Mouse (Mus musculus) liver, postnatal 0 days (tissue): ENCODE measurements at regions not wholly inside any gene's neighbourhood (a gene's known extent, or its start where the extent isn't known, plus 50 kb on each side); places are given as distances from the start of the nearest gene placed in this dataset.

ENCODE experiments used
- ATAC-seq: fragments of 200-750 bp; cut with Nextera tagmentation; 2 replicates; pipeline ENCODE4 v1.8.0; 2017; ENCODE audit warnings: mild to moderate bottlenecking, moderate library complexity
- DNase-seq: peaks from one replicate; pipeline ENCODE4 v3.0.0-alpha.2; 2016
- H3K27ac ChIP-seq: fragments of 300-500 bp; sonication (generic); 2 replicates; pipeline ENCODE4 v1.5.1; 2014; ENCODE audit warnings: antibody characterized with exemption, moderate library complexity, mild to moderate bottlenecking, low read depth
- H3K27me3 ChIP-seq: fragments of 300-500 bp; sonication (generic); 2 replicates; pipeline ENCODE4 v1.6.1; 2014; ENCODE audit warnings: low read length, control low read depth, mixed read lengths; ENCODE audit not compliant: insufficient read depth
- H3K36me3 ChIP-seq: fragments of 300-500 bp; sonication (generic); replicated peaks from 2 replicates; pipeline ENCODE4 v1.6.1; 2014; ENCODE audit warnings: mild to moderate bottlenecking, control low read depth, low read length, moderate library complexity, mixed read lengths; ENCODE audit not compliant: insufficient read depth
- H3K4me1 ChIP-seq: fragments of 300-500 bp; sonication (generic); 2 replicates; pipeline ENCODE4 v1.6.1; 2014; ENCODE audit warnings: antibody characterized with exemption, mild to moderate bottlenecking, control low read depth; ENCODE audit not compliant: insufficient read depth
- H3K4me2 ChIP-seq: fragments of 300-500 bp; sonication (generic); 2 replicates; pipeline ENCODE4 v1.6.1; 2014; ENCODE audit warnings: low read depth, mild to moderate bottlenecking, low read length, moderate library complexity, mixed read lengths
- H3K4me3 ChIP-seq: fragments of 300-500 bp; sonication (generic); 2 replicates; pipeline ENCODE4 v1.5.1; 2014; ENCODE audit warnings: low read depth, low read length
- H3K9ac ChIP-seq: fragments of 300-500 bp; sonication (generic); replicated peaks from 2 replicates; pipeline ENCODE4 v1.6.1; 2014; ENCODE audit warnings: mild to moderate bottlenecking, moderate library complexity
- H3K9me3 ChIP-seq: fragments of 300-500 bp; sonication (generic); 2 replicates; pipeline ENCODE4 v1.6.1; 2016; ENCODE audit warnings: mild to moderate bottlenecking, control low read depth, low read length, mixed read lengths
- CTCF ChIP-seq: sonication (generic); IDR thresholded peaks from 2 replicates; pipeline ENCODE4 v1.5.1; 2016; ENCODE audit warnings: antibody characterized with exemption, low read depth
- EP300 ChIP-seq: IDR thresholded peaks from 2 replicates; pipeline ENCODE4 v1.6.1; 2016; ENCODE audit warnings: antibody characterized with exemption, low read depth, mild to moderate bottlenecking
- WGBS: fragments of 180-500 bp; shearing (Covaris S2); extraction: QIAGEN DNeasy Blood & Tissue Kit; methylation state at CpG from one replicate; pipeline ENCODE4 v1.1.7; 2014; ENCODE audit not compliant: insufficient replicate concordance; 5-methylcytosine and 5-hydroxymethylcytosine counted together

DNA sequence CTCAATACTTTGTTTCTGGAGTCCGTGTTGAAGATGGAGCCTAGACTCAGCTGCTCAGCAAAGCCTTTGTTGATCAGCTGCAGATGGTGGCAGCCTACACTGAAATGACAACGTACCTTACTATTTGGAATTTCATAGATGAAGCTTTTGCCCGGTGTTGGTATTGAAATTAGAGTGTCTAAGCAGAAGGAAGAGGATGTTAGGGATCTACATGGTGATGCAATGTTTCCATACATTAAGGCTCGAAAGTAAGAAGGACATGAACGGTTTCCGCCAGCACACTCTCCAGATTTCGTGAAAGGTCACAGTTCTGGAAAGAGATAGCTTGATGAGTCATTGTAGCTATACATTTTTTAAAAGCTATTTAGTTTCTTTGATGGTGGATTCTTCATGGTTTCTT is 412.9 kb upstream of the Actbl2 start:
- Histone ChIP-seq H3K4me2 (no peak overlapping the region), H3K9me3 (no peaks in the 10 kb centered on the region), H3K36me3 (no peaks in the 10 kb centered on the region), H3K4me1 (no peaks in the 10 kb centered on the region), H3K9ac (no peak overlapping the region), H3K4me3 (no peak overlapping the region), H3K27ac (no peak overlapping the region), H3K27me3 (no peaks in the 10 kb centered on the region)
- DNase-seq, result no peak
- ATAC-seq, result no peak
- WGBS, result 81% methylated on average over 7 of the region's 7 CpGs
- no peak for TF ChIP-seq CTCF
- no peak for TF ChIP-seq EP300

DNA sequence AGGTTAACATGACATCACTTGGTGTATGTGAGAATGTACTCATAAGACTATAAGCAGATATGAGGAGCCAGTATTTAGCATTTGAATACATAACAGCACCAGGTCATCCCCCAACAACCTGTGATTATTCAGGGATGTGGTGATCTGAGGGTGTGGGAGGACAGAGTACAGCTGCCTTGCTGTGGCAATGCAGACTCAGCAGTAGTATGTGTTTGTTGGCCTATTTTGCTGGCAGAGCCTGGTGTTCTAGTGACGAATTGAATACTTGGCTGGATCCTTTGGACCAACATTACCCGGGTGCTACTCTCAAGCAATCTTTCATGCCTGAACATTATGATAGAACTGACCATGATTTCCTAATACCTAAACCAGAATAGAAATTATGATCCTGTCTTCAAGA is 409.1 kb upstream of the Actbl2 start:
- Histone ChIP-seq H3K4me3 (no peak overlapping the region), H3K9ac (no peak overlapping the region), H3K4me2 (no peak overlapping the region), H3K27ac (no peak overlapping the region), H3K36me3 (no peaks in the 10 kb centered on the region), H3K9me3 (no peaks in the 10 kb centered on the region), H3K4me1 (no peaks in the 10 kb centered on the region), H3K27me3 (no peaks in the 10 kb centered on the region)
- ATAC-seq (no peak), DNase-seq (no peak)
- WGBS, result 80% methylated on average over 2 of the region's 2 CpGs
- TF ChIP-seq CTCF, result no peak
- no peak for TF ChIP-seq EP300

DNA sequence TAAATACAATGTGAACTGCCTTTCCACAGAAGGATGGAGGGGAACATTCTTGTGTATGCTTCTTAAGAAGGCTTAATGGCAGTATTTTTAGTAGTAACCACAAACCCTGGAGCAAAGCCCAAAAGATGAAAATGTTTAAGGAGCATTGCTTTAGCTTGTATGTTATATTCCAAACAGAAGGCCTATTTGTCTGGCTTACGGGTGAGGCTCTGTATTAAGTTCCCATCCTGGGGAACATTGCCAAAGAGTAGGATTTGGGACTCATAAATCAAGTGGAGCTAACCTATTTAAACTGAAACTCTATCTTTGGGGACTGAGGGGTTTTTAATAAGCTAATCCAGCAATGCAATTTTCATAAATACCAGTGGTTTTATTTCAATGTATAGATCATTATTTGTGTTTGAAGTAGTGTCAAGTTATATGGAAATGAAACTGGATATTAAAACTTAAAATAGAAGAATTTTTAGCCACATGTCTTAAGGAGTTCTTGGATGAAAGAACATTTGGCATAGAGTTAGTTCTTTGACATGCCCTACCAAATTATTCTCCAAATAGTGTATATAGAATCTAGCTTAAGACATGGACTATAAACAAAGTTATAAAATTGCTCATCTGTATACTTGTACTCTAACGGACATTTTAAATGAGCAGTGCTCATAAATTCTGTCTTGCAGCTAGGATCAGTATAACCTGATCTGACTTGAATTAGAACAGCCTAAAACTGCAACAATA is 401.7 kb upstream of the Actbl2 start:
- ATAC-seq, result no peak

DNA sequence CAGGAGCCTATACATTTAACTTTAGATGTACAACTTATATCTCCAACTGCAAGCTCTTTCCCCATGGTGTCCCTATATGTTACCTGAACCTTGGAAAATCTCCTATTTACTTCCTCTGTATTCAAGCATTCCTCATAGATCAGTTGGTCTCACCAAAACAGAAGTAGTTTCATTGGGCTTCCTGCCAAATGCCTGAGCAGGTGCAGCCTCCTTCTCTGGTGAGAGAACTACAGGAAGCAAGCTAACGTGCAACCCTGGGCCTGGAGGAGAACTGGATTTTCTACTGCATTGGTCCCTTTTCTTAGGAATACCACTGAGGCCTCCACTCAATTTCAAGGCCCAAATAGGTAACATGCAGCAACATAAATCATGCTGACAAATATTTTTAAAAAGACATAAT is 400.6 kb upstream of the Actbl2 start:
- WGBS, result 25% methylated on average over 1 of the region's 1 CpGs
- Histone ChIP-seq H3K27me3 (no peaks in the 10 kb centered on the region), H3K36me3 (no peaks in the 10 kb centered on the region), H3K4me3 (no peak overlapping the region), H3K4me2 (no peak overlapping the region), H3K27ac (no peak overlapping the region), H3K9ac (no peak overlapping the region), H3K4me1 (no peaks in the 10 kb centered on the region), H3K9me3 (no peaks in the 10 kb centered on the region)
- TF ChIP-seq CTCF, result no peak
- no peak for TF ChIP-seq EP300
- no peak for DNase-seq
- ATAC-seq, result no peak

More for the DNA sequence above, 401.7 kb upstream of the Actbl2 start:
- Histone ChIP-seq H3K36me3 (no peaks in the 10 kb centered on the region), H3K9ac (no peak overlapping the region), H3K27ac (no peak overlapping the region), H3K4me2 (no peak overlapping the region), H3K27me3 (no peaks in the 10 kb centered on the region), H3K9me3 (no peaks in the 10 kb centered on the region), H3K4me1 (no peaks in the 10 kb centered on the region), H3K4me3 (no peak overlapping the region)
- 74% methylated on average over 2 of the region's 2 CpGs for WGBS
- TF ChIP-seq EP300, result no peak
- TF ChIP-seq CTCF, result no peak
- DNase-seq, result no peak

DNA sequence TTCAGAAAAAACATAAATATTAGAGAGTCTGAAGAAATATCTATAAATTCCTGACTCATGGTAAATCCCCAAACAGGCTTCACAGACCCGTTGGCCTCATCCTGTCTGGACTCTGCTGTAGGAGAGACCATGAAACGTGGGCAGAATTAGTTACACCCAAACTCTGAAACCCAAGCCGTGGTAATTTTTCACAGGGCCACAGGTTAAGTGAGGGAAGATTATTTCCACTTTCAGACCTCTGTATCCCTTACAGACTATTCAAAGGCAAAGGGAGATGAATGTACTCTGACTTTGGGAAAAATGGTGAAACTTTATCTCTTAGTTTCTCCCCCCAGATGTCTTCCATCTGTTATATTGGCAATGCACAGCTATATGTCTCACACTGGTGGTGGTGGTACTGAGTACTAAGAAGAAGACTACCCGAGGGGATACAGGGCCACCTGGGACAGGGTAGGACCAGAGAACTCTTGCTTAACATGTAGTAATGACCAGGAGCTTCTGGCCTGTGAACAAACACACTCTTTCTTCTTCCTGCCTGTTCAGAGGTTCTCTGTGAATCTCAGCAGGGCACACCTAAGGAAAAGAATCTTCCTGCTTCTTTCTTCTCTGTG is 388.8 kb upstream of the Actbl2 start:
- Histone ChIP-seq H3K27me3 (no peaks in the 10 kb centered on the region), H3K27ac (no peak overlapping the region), H3K4me1 (no peaks in the 10 kb centered on the region), H3K9ac (no peak overlapping the region), H3K4me2 (no peak overlapping the region), H3K4me3 (no peak overlapping the region), H3K36me3 (no peaks in the 10 kb centered on the region), H3K9me3 (no peaks in the 10 kb centered on the region)
- TF ChIP-seq CTCF, result no peak
- no peak for TF ChIP-seq EP300
- ATAC-seq (no peak), DNase-seq (no peak)
- 64% methylated on average over 4 of the region's 4 CpGs for WGBS

DNA sequence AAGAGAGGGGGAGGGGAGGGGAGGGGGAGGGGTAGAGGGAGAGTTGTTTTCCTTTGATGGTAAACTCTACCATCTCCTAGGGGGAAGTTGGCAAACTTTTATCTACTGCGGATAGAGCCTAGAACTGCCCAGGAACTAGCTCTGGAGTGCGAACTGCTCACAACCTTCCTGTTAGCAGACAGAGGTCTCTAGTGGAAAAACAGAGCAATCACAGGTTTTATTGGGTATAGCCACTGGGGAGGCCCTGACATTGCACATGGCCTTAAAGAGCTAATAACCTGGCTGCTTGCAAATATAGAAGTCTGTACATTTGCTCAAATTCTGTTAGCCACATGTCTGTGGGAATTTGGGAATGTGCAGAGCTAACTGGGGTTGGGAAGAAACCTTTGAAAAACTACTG is 388.1 kb upstream of the Actbl2 start:
- DNase-seq, result no peak
- Histone ChIP-seq H3K4me1 (no peaks in the 10 kb centered on the region), H3K27ac (no peak overlapping the region), H3K4me3 (no peak overlapping the region), H3K9ac (no peak overlapping the region), H3K9me3 (no peaks in the 10 kb centered on the region), H3K36me3 (no peaks in the 10 kb centered on the region), H3K4me2 (no peak overlapping the region), H3K27me3 (no peaks in the 10 kb centered on the region)
- TF ChIP-seq EP300 (no peak), CTCF (peak; percentile 55)
- ATAC-seq, result no peak
- 21% methylated on average over 2 of the region's 2 CpGs for WGBS
